Mouse (Mus musculus): ENCODE results near the gene Bak1.

GRCm38 (mm10) chr17:26998283-26998682, 30.5 kb downstream of the Bak1 start:
- no peak for TF ChIP-seq POLR2A (IDR thresholded peaks at IDR 0.05; ENCODE audit: insufficient read depth, low read depth, low read length)
- no peak for TF ChIP-seq CTCF (IDR thresholded peaks at IDR 0.05; ENCODE audit: insufficient read depth, low read depth, low read length)
